ENCODE assay signal across 11 mouse cellular contexts in the genomic region with DNA sequence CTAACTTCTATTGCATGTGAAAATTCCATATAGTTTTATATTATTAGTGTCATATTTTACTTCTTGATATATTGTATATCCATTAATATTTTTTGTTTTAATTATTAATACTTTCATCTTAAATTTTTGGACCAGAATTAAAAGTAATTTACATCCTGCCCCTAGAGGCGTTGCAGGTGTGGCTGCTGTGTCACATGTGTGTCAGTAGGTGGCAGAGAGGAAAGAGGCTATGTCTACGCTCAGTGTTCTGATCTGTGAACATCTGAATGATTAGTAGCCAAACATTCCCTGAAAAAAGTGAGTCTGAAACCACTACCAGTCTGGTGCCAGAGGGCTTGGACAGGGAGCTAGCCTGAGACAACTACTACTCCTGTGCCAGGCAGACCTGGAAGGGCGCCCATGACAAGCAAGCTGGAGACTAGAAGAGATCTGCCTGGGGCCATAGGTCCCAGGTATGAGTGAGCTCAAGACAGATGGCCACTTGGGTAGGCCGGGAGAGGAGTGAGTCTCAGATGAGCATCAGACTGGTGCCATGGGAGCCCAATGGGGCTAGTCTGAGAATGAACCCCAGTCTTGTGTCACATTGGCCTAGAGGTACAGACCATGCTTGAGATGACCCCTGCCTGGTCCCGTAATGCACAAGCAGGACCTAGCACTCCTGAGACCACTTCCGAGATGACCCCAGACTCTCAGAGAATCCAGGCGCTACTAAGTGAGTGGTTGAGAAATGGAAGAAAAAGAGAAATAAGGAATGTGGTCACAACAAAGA.
A peak's percentile ranks its signal among the peaks of the same experiment; 100 is the strongest.
DNase-seq lines count a peak whose midpoint lies in the region; ATAC-seq and TF ChIP-seq lines count a peak whose summit lies in the region.
"Had no signal": no experiment of that assay in that cellular context is flagged by ENCODE, and none has a peak within 500 bp of the region (broad histone marks: within the 10 kb centered on the region; RNA-seq: fewer than 3 reads in every experiment).

No protein-coding gene starts in this region.

- TF ChIP-seq EP300 in ES-Bruce4 (IDR thresholded peaks at IDR 0.05; ENCODE audit: insufficient read depth, low read depth, low read length) = no peak

- H3K27ac ChIP-seq in kidney, postnatal 0 days = no peak overlapping the region
- H3K27ac ChIP-seq in kidney, embryonic 16.5 days (ENCODE audit: low read length) = no peak overlapping the region
- H3K27ac ChIP-seq in ES-Bruce4 (ENCODE audit: insufficient read depth, low read length) = no peak overlapping the region
- H3K27ac ChIP-seq: lung, embryonic 15.5 days had no signal

- DNase-seq in cerebellum, postnatal 4 days (ENCODE audit: low spot score in 2 of 2) = no peak
- DNase-seq in kidney, postnatal 0 days (ENCODE audit: low spot score) = no peak
- peak; percentile 73 for DNase-seq in cerebellum, adult 9-11 months
- no peak for DNase-seq in right cerebral cortex, postnatal 25 days
- DNase-seq in urinary bladder, adult 18-20 months (ENCODE audit: low spot score in 2 of 2) = no peak
- DNase-seq: heart, postnatal 36 days; kidney, postnatal 25 days had no signal

- no peak overlapping the region for H3K4me3 ChIP-seq in kidney, postnatal 0 days (replicated peaks; ENCODE audit: low read depth, low read length)
- no peak overlapping the region for H3K4me3 ChIP-seq in kidney, embryonic 16.5 days (ENCODE audit: low read length)
- no peak overlapping the region for H3K4me3 ChIP-seq in ES-Bruce4 (ENCODE audit: low read depth, low read length)
- H3K4me3 ChIP-seq: lung, embryonic 15.5 days had no signal

- 93% methylated on average over 7 of the region's 7 CpGs for WGBS in kidney, postnatal 0 days
- WGBS in kidney, embryonic 16.5 days = 89% methylated on average over 7 of the region's 7 CpGs

- peak; percentile 27; the same call in 1 of the 2 replicates for TF ChIP-seq CTCF in kidney, postnatal 0 days (IDR thresholded peaks at IDR 0.05; ENCODE audit: low read depth)
- peak; percentile 1 for TF ChIP-seq CTCF in ES-Bruce4 (IDR thresholded peaks at IDR 0.05; ENCODE audit: low read depth, low read length)

- H3K4me1 ChIP-seq in kidney, postnatal 0 days (replicated peaks; ENCODE audit: insufficient read depth, low read length) = no peaks in the 10 kb centered on the region
- no peaks in the 10 kb centered on the region for H3K4me1 ChIP-seq in kidney, embryonic 16.5 days (ENCODE audit: insufficient read depth, low read length)
- H3K4me1 ChIP-seq in ES-Bruce4 (ENCODE audit: control insufficient read depth, insufficient read depth, low read length) = no peaks in the 10 kb centered on the region
- H3K4me1 ChIP-seq: lung, embryonic 15.5 days had no signal

- H3K9me3 ChIP-seq in kidney, postnatal 0 days (replicated peaks; ENCODE audit: low read length) = no peaks in the 10 kb centered on the region
- H3K9me3 ChIP-seq in kidney, embryonic 16.5 days (ENCODE audit: low read length) = no peaks in the 10 kb centered on the region
- H3K9me3 ChIP-seq in ES-Bruce4 (replicated peaks; ENCODE audit: control insufficient read depth, insufficient read depth, low read length, poor library complexity, severe bottlenecking) = no peaks in the 10 kb centered on the region
- H3K9me3 ChIP-seq: lung, embryonic 15.5 days had no signal

- no peaks in the 10 kb centered on the region for H3K36me3 ChIP-seq in kidney, postnatal 0 days (ENCODE audit: insufficient read depth, low read length)
- H3K36me3 ChIP-seq in kidney, embryonic 16.5 days (ENCODE audit: insufficient read depth, low read length) = peaks cover 4% of the 10 kb centered on the region; the same call in 1 of the 2 replicates
- H3K36me3 ChIP-seq in ES-Bruce4 (ENCODE audit: control insufficient read depth, insufficient read depth, low read length, poor library complexity, severe bottlenecking) = no peaks in the 10 kb centered on the region
- H3K36me3 ChIP-seq: lung, embryonic 15.5 days had no signal

- H3K4me2 ChIP-seq in kidney, postnatal 0 days (ENCODE audit: low read length) = no peak overlapping the region
- no peak overlapping the region for H3K4me2 ChIP-seq in kidney, embryonic 16.5 days (replicated peaks; ENCODE audit: low read depth, low read length)
- H3K4me2 ChIP-seq: lung, embryonic 15.5 days had no signal

- peak; percentile 52 for ATAC-seq in cerebellum, adult (ENCODE audit: insufficient number of reproducible peaks, low FRiP score, low TSS enrichment)
- ATAC-seq in kidney, postnatal 0 days (replicated peaks; ENCODE audit: low FRiP score, low read depth) = no peak
- ATAC-seq in kidney, embryonic 16.5 days (ENCODE audit: low FRiP score, low TSS enrichment) = no peak

- no peak overlapping the region for H3K9ac ChIP-seq in kidney, postnatal 0 days (ENCODE audit: low read depth, low read length)
- no peak overlapping the region for H3K9ac ChIP-seq in kidney, embryonic 16.5 days (replicated peaks; ENCODE audit: low read length)
- H3K9ac ChIP-seq in ES-Bruce4 (ENCODE audit: low read depth, poor library complexity, severe bottlenecking) = no peak overlapping the region
- H3K9ac ChIP-seq: lung, embryonic 15.5 days had no signal

- no peak for TF ChIP-seq POLR2A in ES-Bruce4 (IDR thresholded peaks at IDR 0.05; ENCODE audit: insufficient read depth, low read length)

- H3K27me3 ChIP-seq in kidney, postnatal 0 days (ENCODE audit: insufficient read depth, low read length) = no peaks in the 10 kb centered on the region
- no peaks in the 10 kb centered on the region for H3K27me3 ChIP-seq in kidney, embryonic 16.5 days (ENCODE audit: insufficient read depth, low read length)
- H3K27me3 ChIP-seq in ES-Bruce4 (ENCODE audit: control insufficient read depth, insufficient read depth, low read length, poor library complexity, severe bottlenecking) = no peaks in the 10 kb centered on the region
- H3K27me3 ChIP-seq: lung, embryonic 15.5 days had no signal
